In genomic region chr11:70647716-70648420, GRCm38 (mm10) we compare ENCODE assay signal across 8 mouse cellular contexts. TPM values are rescaled to one million over a fixed set of nuclear protein-coding genes. Genes with fewer than 3 reads are reported as not detected.
DNase-seq lines count a peak whose midpoint lies in the region; ATAC-seq and TF ChIP-seq lines count a peak whose summit lies in the region.

No protein-coding gene starts in this region.

- peak overlapping the region; percentile 90 for H3K9ac ChIP-seq in intestine, embryonic 15.5 days
- peak overlapping the region; percentile 90 for H3K9ac ChIP-seq in liver, postnatal 0 days (replicated peaks)

- peak overlapping the region; percentile 51 for H3K4me3 ChIP-seq in embryonic fibroblast, embryonic 13.5 days (ENCODE audit: insufficient read depth, low read length)
- peak overlapping the region; percentile 67 for H3K4me3 ChIP-seq in intestine, embryonic 15.5 days (replicated peaks)
- H3K4me3 ChIP-seq in liver, postnatal 0 days (ENCODE audit: low read depth, low read length): peak overlapping the region; percentile 74

- 2% methylated on average over 28 of the region's 28 CpGs for WGBS in intestine, embryonic 15.5 days
- WGBS in liver, postnatal 0 days (ENCODE audit: insufficient replicate concordance): 2% methylated on average over 28 of the region's 28 CpGs

- no peaks in the 10 kb centered on the region for H3K27me3 ChIP-seq in intestine, embryonic 15.5 days (replicated peaks)
- no peaks in the 10 kb centered on the region for H3K27me3 ChIP-seq in liver, postnatal 0 days (ENCODE audit: insufficient read depth, low read length)

- peaks cover 13% of the 10 kb centered on the region for H3K4me1 ChIP-seq in embryonic fibroblast, embryonic 13.5 days (ENCODE audit: control insufficient read depth, insufficient read depth, low read length)
- H3K4me1 ChIP-seq in intestine, embryonic 15.5 days (replicated peaks): peaks cover 48% of the 10 kb centered on the region
- H3K4me1 ChIP-seq in liver, postnatal 0 days (ENCODE audit: insufficient read depth): peaks cover 53% of the 10 kb centered on the region

- H3K9me3 ChIP-seq in intestine, embryonic 15.5 days: no peaks in the 10 kb centered on the region
- no peaks in the 10 kb centered on the region for H3K9me3 ChIP-seq in liver, postnatal 0 days (ENCODE audit: low read length)

- peak overlapping the region; percentile 91 for H3K4me2 ChIP-seq in intestine, embryonic 15.5 days (replicated peaks)
- H3K4me2 ChIP-seq in liver, postnatal 0 days (ENCODE audit: low read depth, low read length): peak overlapping the region; percentile 96

- peak overlapping the region; percentile 94 for H3K27ac ChIP-seq in embryonic fibroblast, embryonic 13.5 days (ENCODE audit: insufficient read depth, low read length)
- H3K27ac ChIP-seq in intestine, embryonic 15.5 days: peak overlapping the region; percentile 96
- H3K27ac ChIP-seq in liver, postnatal 0 days (ENCODE audit: low read depth): peak overlapping the region; percentile 97

- no peak for TF ChIP-seq EP300 in liver, postnatal 0 days (IDR thresholded peaks at IDR 0.05; ENCODE audit: low read depth)

- peak; percentile 55 for TF ChIP-seq POLR2A in embryonic fibroblast, embryonic 13.5 days (IDR thresholded peaks at IDR 0.05; ENCODE audit: low read depth, low read length)

- TF ChIP-seq CTCF in embryonic fibroblast, embryonic 13.5 days (IDR thresholded peaks at IDR 0.05; ENCODE audit: borderline replicate concordance, insufficient read depth, low read length): no peak
- TF ChIP-seq CTCF in liver, postnatal 0 days (IDR thresholded peaks at IDR 0.05; ENCODE audit: low read depth): no peak

- DNase-seq in embryo, embryonic 10 days (ENCODE audit: low spot score): peak; percentile 31
- no peak for DNase-seq in embryo, embryonic 9.5 days (ENCODE audit: extremely low spot score)
- peak; percentile 27 to 28 for DNase-seq in CD8-positive naive resting alpha-beta T cell, adult 2 months (ENCODE audit: low read depth in 2 of 2, low spot score in 2 of 2)
- peak; percentile 57 for DNase-seq in liver, postnatal 0 days
- DNase-seq in spleen, postnatal 14 days (ENCODE audit: low spot score in 2 of 2): peak; percentile 41 to 46
- no peak for DNase-seq in ovary, postnatal 10 days (ENCODE audit: low spot score)

- H3K36me3 ChIP-seq in intestine, embryonic 15.5 days: peaks cover 38% of the 10 kb centered on the region
- H3K36me3 ChIP-seq in liver, postnatal 0 days (replicated peaks; ENCODE audit: insufficient read depth, low read length): peaks cover 52% of the 10 kb centered on the region

- ATAC-seq in intestine, embryonic 15.5 days: peak; percentile 37
- ATAC-seq in liver, postnatal 0 days: no peak

RNA-seq across cellular contexts. Expression of gene Slc25a11, which starts 0.6 kb away (rescaled TPM):
- 75.9 and 81.1 TPM in 2 replicates for polyA plus RNA-seq in embryonic fibroblast, embryonic 13.5 days (2011; ENCODE audit: insufficient read length, low read depth, missing spikeins)
- 171 and 180 TPM in 2 replicates for polyA plus RNA-seq in intestine, embryonic 15.5 days (2015; fragmentation: Nextera tagmentation; extraction: Ambion mirVana)
- polyA plus RNA-seq in liver, postnatal 0 days (2015; fragmentation: Nextera tagmentation; extraction: Ambion mirVana): 140 and 143 TPM in 2 replicates

RNA-seq across cellular contexts. Expression of gene Rnf167, which starts 0.8 kb away (rescaled TPM):
- polyA plus RNA-seq in embryonic fibroblast, embryonic 13.5 days (2011; ENCODE audit: insufficient read length, low read depth, missing spikeins): 14.9 and 19.5 TPM in 2 replicates
- 106 and 107 TPM in 2 replicates for polyA plus RNA-seq in intestine, embryonic 15.5 days (2015; fragmentation: Nextera tagmentation; extraction: Ambion mirVana)
- polyA plus RNA-seq in liver, postnatal 0 days (2015; fragmentation: Nextera tagmentation; extraction: Ambion mirVana): 54.8 and 55.3 TPM in 2 replicates

RNA-seq across cellular contexts. Expression of gene Pfn1, which starts 6.6 kb away (rescaled TPM):
- polyA plus RNA-seq in embryonic fibroblast, embryonic 13.5 days (2011; ENCODE audit: insufficient read length, low read depth, missing spikeins): 1,131 and 1,278 TPM in 2 replicates
- 2,127 and 2,325 TPM in 2 replicates for polyA plus RNA-seq in intestine, embryonic 15.5 days (2015; fragmentation: Nextera tagmentation; extraction: Ambion mirVana)
- polyA plus RNA-seq in liver, postnatal 0 days (2015; fragmentation: Nextera tagmentation; extraction: Ambion mirVana): 918 and 940 TPM in 2 replicates

RNA-seq across cellular contexts. Expression of gene Gp1ba, which starts 8.9 kb away (rescaled TPM):
- polyA plus RNA-seq in embryonic fibroblast, embryonic 13.5 days (2011; ENCODE audit: insufficient read length, low read depth, missing spikeins): not detected in 2 replicates
- 0.21 and 0.24 TPM in 2 replicates for polyA plus RNA-seq in intestine, embryonic 15.5 days (2015; fragmentation: Nextera tagmentation; extraction: Ambion mirVana)
- polyA plus RNA-seq in liver, postnatal 0 days (2015; fragmentation: Nextera tagmentation; extraction: Ambion mirVana): 3.5 and 4.1 TPM in 2 replicates

RNA-seq across cellular contexts. Expression of gene Eno3, which starts 9.1 kb away (rescaled TPM):
- polyA plus RNA-seq in embryonic fibroblast, embryonic 13.5 days (2011; ENCODE audit: insufficient read length, low read depth, missing spikeins): 15.6 and 31.0 TPM in 2 replicates
- polyA plus RNA-seq in intestine, embryonic 15.5 days (2015; fragmentation: Nextera tagmentation; extraction: Ambion mirVana): 12.1 and 15.6 TPM in 2 replicates
- 4.0 and 21.3 TPM in 2 replicates for polyA plus RNA-seq in liver, postnatal 0 days (2015; fragmentation: Nextera tagmentation; extraction: Ambion mirVana)

Comparison
In these comparisons a context has a peak if more than half of its experiments do, and no peak if none do; other contexts are left out.
1. DNase-seq: peak in embryo, embryonic 10 days (single experiment), CD8-positive naive resting alpha-beta T cell, adult 2 months (2 of 2), liver, postnatal 0 days (single experiment) and spleen, postnatal 14 days (2 of 2); none in embryo, embryonic 9.5 days (single experiment) and ovary, postnatal 10 days (single experiment).
2. Peak in every context shown above with its lines, with median percentiles within 50 percentile points of each other: H3K27ac ChIP-seq and H3K4me3 ChIP-seq.